Mouse (Mus musculus): ENCODE data around the gene Rsad1. TPM values are rescaled to one million over a fixed set of nuclear protein-coding genes. Genes with fewer than 3 reads are reported as not detected.

The Rsad1 gene
- polyA plus RNA-seq, 1 experiment from 2014 or later, result 10.4 TPM

Other genes with a start within 250 kb of the Rsad1 start
- 124 and 133 TPM in 2 replicates for gene Luc7l3, start 227.3 kb downstream of the Rsad1 start, polyA plus RNA-seq (2015; fragmentation: Nextera tagmentation; extraction: Ambion mirVana)
- gene Ankrd40, start 221.3 kb downstream of the Rsad1 start, polyA plus RNA-seq (2015; fragmentation: Nextera tagmentation; extraction: Ambion mirVana), result 12.5 and 17.7 TPM in 2 replicates
- 1.1 and 1.7 TPM in 2 replicates for gene Abcc3, start 156.3 kb downstream of the Rsad1 start, polyA plus RNA-seq (2015; fragmentation: Nextera tagmentation; extraction: Ambion mirVana)
- gene Cacna1g, start 75.1 kb downstream of the Rsad1 start, polyA plus RNA-seq (2015; fragmentation: Nextera tagmentation; extraction: Ambion mirVana), result 12.8 and 14.7 TPM in 2 replicates
- gene Spata20, start 63.1 kb downstream of the Rsad1 start, polyA plus RNA-seq (2015; fragmentation: Nextera tagmentation; extraction: Ambion mirVana), result 0.28 and 0.42 TPM in 2 replicates
- gene Epn3, start 49.3 kb downstream of the Rsad1 start, polyA plus RNA-seq (2015; fragmentation: Nextera tagmentation; extraction: Ambion mirVana), result 1.1 and 1.5 TPM in 2 replicates
- gene Mycbpap, start 27.5 kb downstream of the Rsad1 start, polyA plus RNA-seq (2015; fragmentation: Nextera tagmentation; extraction: Ambion mirVana), result 2.0 and 2.8 TPM in 2 replicates
- 1.2 and 1.8 TPM in 2 replicates for gene Chad, start 15.8 kb upstream of the Rsad1 start, polyA plus RNA-seq (2015; fragmentation: Nextera tagmentation; extraction: Ambion mirVana)
- 1.1 and 3.2 TPM in 2 replicates for gene Acsf2, start 52.6 kb upstream of the Rsad1 start, polyA plus RNA-seq (2015; fragmentation: Nextera tagmentation; extraction: Ambion mirVana)
- 148 and 163 TPM in 2 replicates for gene Lrrc59, start 80.5 kb upstream of the Rsad1 start, polyA plus RNA-seq (2015; fragmentation: Nextera tagmentation; extraction: Ambion mirVana)
- gene Mrpl27, start 104.5 kb upstream of the Rsad1 start, polyA plus RNA-seq (2015; fragmentation: Nextera tagmentation; extraction: Ambion mirVana), result 146 and 154 TPM in 2 replicates
- gene Eme1, start 104.7 kb upstream of the Rsad1 start, polyA plus RNA-seq (2015; fragmentation: Nextera tagmentation; extraction: Ambion mirVana), result 2.3 and 5.3 TPM in 2 replicates
- gene Xylt2, start 128.3 kb upstream of the Rsad1 start, polyA plus RNA-seq (2015; fragmentation: Nextera tagmentation; extraction: Ambion mirVana), result 15.4 and 16.8 TPM in 2 replicates
- gene Gm11541, start 155.2 kb upstream of the Rsad1 start, polyA plus RNA-seq (2015; fragmentation: Nextera tagmentation; extraction: Ambion mirVana), result 0.24 TPM in 1 of 2 replicates, not detected in the other
- not detected in 2 replicates for gene Cdc34b, start 192.5 kb upstream of the Rsad1 start, polyA plus RNA-seq (2015; fragmentation: Nextera tagmentation; extraction: Ambion mirVana)
- gene Tmem92, start 233.4 kb upstream of the Rsad1 start, polyA plus RNA-seq (2015; fragmentation: Nextera tagmentation; extraction: Ambion mirVana), result not detected in 2 replicates